Mouse (Mus musculus) testis, adult 2 months (tissue): ENCODE measurements around the gene Mpc2. TPM values are rescaled to one million over a fixed set of nuclear protein-coding genes. Genes with fewer than 3 reads are reported as not detected.

Experiments
- H3K27ac ChIP-seq: fragments of 200-500 bp; 2 replicates; pipeline ENCODE4 v1.5.1; 2012; ENCODE audit warnings: low read depth, low read length; ENCODE audit not compliant: control insufficient read depth, insufficient read depth
- H3K27me3 ChIP-seq: fragments of 200-500 bp; 2 replicates; pipeline ENCODE4 v1.6.1; 2012; ENCODE audit warnings: mild to moderate bottlenecking, low read length, moderate library complexity; ENCODE audit not compliant: control insufficient read depth, insufficient read depth
- H3K36me3 ChIP-seq: fragments of 200-500 bp; 2 replicates; pipeline ENCODE4 v1.6.1; 2012; ENCODE audit warnings: mild to moderate bottlenecking, low read length; ENCODE audit not compliant: control insufficient read depth, insufficient read depth
- H3K4me1 ChIP-seq: fragments of 200-500 bp; 2 replicates; pipeline ENCODE4 v1.6.1; 2012; ENCODE audit warnings: low read length; ENCODE audit not compliant: control insufficient read depth, insufficient read depth
- H3K4me3 ChIP-seq: fragments of 200-500 bp; 2 replicates; pipeline ENCODE4 v1.5.1; 2012; ENCODE audit warnings: low read depth, mild to moderate bottlenecking, low read length, moderate library complexity, mixed read lengths; ENCODE audit not compliant: control insufficient read depth
- CTCF ChIP-seq: fragments of 200-500 bp; IDR thresholded peaks from 2 replicates; pipeline ENCODE4 v1.5.1; 2012; ENCODE audit warnings: low read depth, mild to moderate bottlenecking, inconsistent platforms, low read length, moderate library complexity; ENCODE audit not compliant: control insufficient read depth, insufficient read depth, insufficient replicate concordance
- POLR2A ChIP-seq: fragments of 200-500 bp; IDR thresholded peaks from 2 replicates; pipeline ENCODE4 v1.6.1; 2012; ENCODE audit warnings: low read depth, mild to moderate bottlenecking, inconsistent platforms, low read length, moderate library complexity; ENCODE audit not compliant: control insufficient read depth
- polyA plus RNA-seq: library from polyadenylated mRNA; depleted of rRNA; stranded (reverse); fragments of >200 nt; gene quantifications from 2 replicates; pipeline ENCODE4 v1.2.3, GENCODE M21; 2012; rRNA removed

Gene Mpc2
- 320 and 352 TPM in 2 replicates for polyA plus RNA-seq

- Histone ChIP-seq H3K36me3 (no peaks in the 10 kb centered on the region), H3K27me3 (no peaks in the 10 kb centered on the region), H3K4me3 (peak within 1 kb of the TSS; percentile 94), H3K4me1 (peaks cover 2% of the 10 kb centered on the region), H3K27ac (peak within 1 kb of the TSS; percentile 95)
- no peak for TF ChIP-seq CTCF
- TF ChIP-seq POLR2A: peak; percentile 90
Observed at GRCm38 (mm10) chr1:165460360-165460800, at the start of gene Mpc2, which contains the start of gene Dcaf6. Mpc2 (plus strand) TSS chr1:165460637. Dcaf6 (minus strand) TSS chr1:165460475.

GRCm38 (mm10) chr1:165421357-165421915 lies 39.0 kb upstream of the Mpc2 start:
- no peak overlapping the region for H3K27ac ChIP-seq
- no peaks in the 10 kb centered on the region for H3K27me3 ChIP-seq
- no peak overlapping the region for H3K4me3 ChIP-seq
- no peaks in the 10 kb centered on the region for H3K4me1 ChIP-seq
- H3K36me3 ChIP-seq: no peaks in the 10 kb centered on the region
- TF ChIP-seq POLR2A: no peak
- no peak for TF ChIP-seq CTCF

GRCm38 (mm10) chr1:165426254-165426653 lies 34.2 kb upstream of the Mpc2 start:
- TF ChIP-seq CTCF: no peak
- no peak for TF ChIP-seq POLR2A
- no peaks in the 10 kb centered on the region for H3K27me3 ChIP-seq
- no peak overlapping the region for H3K4me3 ChIP-seq
- H3K36me3 ChIP-seq: no peaks in the 10 kb centered on the region
- no peak overlapping the region for H3K27ac ChIP-seq
- H3K4me1 ChIP-seq: no peaks in the 10 kb centered on the region

- no peaks in the 10 kb centered on the region for H3K4me1 ChIP-seq
- no peak overlapping the region for H3K27ac ChIP-seq
Observed at GRCm38 (mm10) chr1:165432883-165433282, 27.6 kb upstream of the Mpc2 start.

GRCm38 (mm10) chr1:165438289-165439021 lies 22.0 kb upstream of the Mpc2 start:
- Histone ChIP-seq H3K4me1 (no peaks in the 10 kb centered on the region), H3K4me3 (no peak overlapping the region; the same call in 1 of the 2 replicates), H3K27ac (no peak overlapping the region)

More at GRCm38 (mm10) chr1:165432883-165433282, 27.6 kb upstream of the Mpc2 start:
- no peaks in the 10 kb centered on the region for H3K36me3 ChIP-seq
- TF ChIP-seq CTCF (no peak), POLR2A (no peak)
- no peak overlapping the region for H3K4me3 ChIP-seq
- no peaks in the 10 kb centered on the region for H3K27me3 ChIP-seq

GRCm38 (mm10) chr1:165440788-165441187 lies 19.6 kb upstream of the Mpc2 start:
- Histone ChIP-seq H3K4me3 (no peak overlapping the region), H3K27me3 (no peaks in the 10 kb centered on the region), H3K36me3 (no peaks in the 10 kb centered on the region), H3K4me1 (no peaks in the 10 kb centered on the region), H3K27ac (no peak overlapping the region)
- TF ChIP-seq CTCF (no peak), POLR2A (no peak)

More at GRCm38 (mm10) chr1:165438289-165439021, 22.0 kb upstream of the Mpc2 start:
- H3K27me3 ChIP-seq: no peaks in the 10 kb centered on the region
- H3K36me3 ChIP-seq: no peaks in the 10 kb centered on the region
- no peak for TF ChIP-seq CTCF
- TF ChIP-seq POLR2A: no peak

- H3K27ac ChIP-seq: no peak overlapping the region
Observed at GRCm38 (mm10) chr1:165441201-165441600, 19.2 kb upstream of the Mpc2 start.

More at GRCm38 (mm10) chr1:165441201-165441600, 19.2 kb upstream of the Mpc2 start:
- TF ChIP-seq CTCF: no peak
- TF ChIP-seq POLR2A: 0 out of 2 replicates have a peak, but pooled peaks have one; percentile 30
- no peaks in the 10 kb centered on the region for H3K4me1 ChIP-seq
- H3K27me3 ChIP-seq: no peaks in the 10 kb centered on the region
- H3K36me3 ChIP-seq: no peaks in the 10 kb centered on the region
- no peak overlapping the region for H3K4me3 ChIP-seq
